Mouse (Mus musculus): ENCODE data around the gene Foxc1.

DNA sequence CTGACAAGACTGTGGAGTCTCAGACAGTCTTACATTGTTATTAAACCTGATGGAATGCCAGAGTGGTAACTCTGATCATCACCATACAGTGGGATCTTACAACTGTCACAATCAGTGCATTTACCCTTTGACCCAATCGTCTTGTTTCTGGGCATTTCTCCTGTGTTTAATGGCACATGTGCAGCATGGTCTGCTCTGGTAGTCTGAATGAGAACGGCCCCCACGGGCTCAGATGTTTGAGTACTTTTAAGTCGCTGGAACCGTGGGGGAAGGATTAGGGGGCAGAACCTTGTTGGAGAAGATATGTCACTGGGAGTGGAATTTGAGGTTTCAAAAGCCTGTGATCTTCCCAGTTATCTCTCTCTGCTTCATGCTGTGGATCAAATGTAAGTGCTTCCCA is 33.6 kb upstream of the Foxc1 start:
- no peak for TF ChIP-seq CTCF (IDR thresholded peaks at IDR 0.05; ENCODE audit: low read depth, low read length)
- TF ChIP-seq GATA1 (IDR thresholded peaks at IDR 0.05; ENCODE audit: borderline replicate concordance, low read length) = no peak
- TF ChIP-seq GATA2 (IDR thresholded peaks at IDR 0.05; ENCODE audit: borderline replicate concordance, low read depth, low read length) = no peak
- no peak for TF ChIP-seq TAL1 (conservative IDR thresholded peaks at IDR 0.05; ENCODE audit: low read depth, low read length)

Data from G1E (cell line).